Mouse (Mus musculus): ENCODE measurements around the gene Zfp64.
A peak's percentile ranks its signal among the peaks of the same experiment; 100 is the strongest.

Gene Zfp64

DNA sequence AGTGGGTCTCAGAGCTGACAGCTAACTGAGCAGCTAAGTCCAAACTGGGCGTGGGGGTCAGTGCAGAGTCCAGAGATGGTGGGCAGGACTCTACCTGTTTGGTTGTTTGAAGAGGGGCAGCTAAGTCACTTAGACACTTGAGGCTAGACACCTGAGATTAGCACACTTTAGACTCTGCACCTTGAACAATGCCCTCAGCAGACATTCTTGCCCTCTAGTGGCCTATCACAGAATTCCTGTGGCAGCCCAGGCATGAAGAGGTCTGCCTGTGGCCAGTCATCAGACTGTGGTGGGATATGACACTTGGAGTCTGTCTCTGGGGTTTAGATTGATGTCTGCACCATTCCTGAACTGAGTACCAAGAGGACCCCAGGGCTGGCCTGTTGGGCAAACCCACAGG, 7.7 kb downstream of the Zfp64 start:
- no peak for DNase-seq

DNA sequence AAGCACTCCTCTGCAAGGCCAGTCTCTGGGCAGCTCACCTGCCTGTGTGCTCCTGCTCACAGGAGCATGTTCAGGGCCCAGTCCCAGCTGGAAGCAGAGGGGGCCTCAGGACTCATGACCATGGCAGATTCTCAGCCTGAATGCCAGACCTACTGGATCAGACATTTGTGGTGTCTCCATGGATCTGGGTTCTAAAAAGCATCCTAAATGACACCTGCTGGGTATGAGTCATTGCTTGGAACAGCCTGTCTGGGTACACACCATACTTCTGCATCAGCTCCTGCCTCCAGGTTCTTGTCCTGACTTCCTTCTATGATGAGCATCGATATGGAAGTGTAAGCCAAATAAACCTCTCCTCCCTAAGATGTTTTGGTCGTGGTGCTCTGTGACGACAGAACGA, 11.4 kb downstream of the Zfp64 start:
- no peak for DNase-seq

DNA sequence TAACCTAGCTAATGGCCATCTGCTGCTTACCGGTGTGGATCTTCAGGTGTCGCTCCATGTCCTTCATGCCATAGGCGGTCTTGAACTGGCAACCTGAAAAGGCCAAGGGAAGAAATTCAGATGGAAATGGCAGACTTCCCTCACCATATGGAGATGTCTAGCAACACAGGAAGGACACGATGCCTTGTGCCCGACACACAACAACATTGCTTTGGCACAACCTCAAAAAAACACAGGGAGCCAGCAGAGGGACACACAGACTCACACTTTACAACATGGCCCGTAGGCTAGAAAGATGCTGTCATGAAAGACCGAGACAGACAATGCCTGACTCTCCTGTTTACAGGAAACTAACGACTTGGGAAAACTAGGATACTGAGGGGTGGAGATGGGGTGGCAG, 15.4 kb downstream of the Zfp64 start:
- DNase-seq: no peak

DNA sequence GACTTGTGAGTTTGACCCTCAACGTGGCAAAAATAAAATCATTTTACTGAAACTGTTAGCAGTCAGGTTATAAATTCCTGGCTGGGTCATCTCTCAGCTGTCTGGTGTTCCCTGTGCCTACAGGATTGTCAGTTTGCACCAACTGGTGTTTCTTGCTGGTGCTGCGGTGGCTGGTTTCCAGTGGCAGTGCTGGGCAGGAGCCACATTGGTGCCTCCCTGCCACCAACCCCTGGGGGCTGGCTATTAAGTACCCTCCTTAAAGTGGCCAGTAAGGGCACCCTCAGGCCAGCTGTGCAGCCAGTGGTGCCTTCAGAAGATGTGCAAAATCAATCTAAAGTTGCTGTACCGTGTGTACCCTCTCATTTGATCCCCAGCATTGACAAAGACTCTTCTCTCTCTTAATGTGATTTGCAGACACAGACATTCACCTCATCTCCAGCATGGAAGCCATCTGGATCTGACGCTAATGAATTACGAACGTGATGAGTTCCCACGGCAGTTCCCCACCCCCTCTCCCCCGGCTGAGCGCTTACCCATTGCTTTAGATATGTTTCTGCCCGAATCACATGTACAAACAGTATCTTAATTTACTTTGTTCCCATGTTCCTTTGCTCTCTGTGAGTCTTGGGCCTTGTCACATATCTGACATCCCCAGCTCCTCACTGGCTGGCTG, 16.0 kb downstream of the Zfp64 start:
- no peak for DNase-seq

- DNase-seq: no peak
Observed at GRCm38 (mm10) chr2:168936896-168937295, 18.5 kb downstream of the Zfp64 start.

DNA sequence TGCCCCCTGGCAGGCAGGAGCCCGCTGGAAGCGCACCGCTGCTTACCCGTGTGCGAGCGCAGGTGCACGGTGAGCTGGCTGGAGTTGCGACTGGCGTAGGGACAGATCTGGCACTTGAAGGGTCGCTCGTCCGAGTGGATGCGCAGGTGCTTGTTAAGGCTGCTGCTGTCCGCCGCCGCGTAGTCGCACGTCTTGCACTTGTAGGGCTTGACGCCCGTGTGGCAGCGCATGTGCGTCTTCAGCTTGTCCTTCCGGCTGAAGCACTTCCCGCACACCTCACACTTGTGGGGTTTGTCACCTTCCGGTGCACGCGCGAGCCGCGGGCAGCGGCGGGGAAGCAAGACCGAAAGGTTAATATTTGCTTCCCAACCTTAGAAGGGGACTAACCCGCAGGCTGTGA, 20.2 kb downstream of the Zfp64 start:
- no peak for DNase-seq

DNA sequence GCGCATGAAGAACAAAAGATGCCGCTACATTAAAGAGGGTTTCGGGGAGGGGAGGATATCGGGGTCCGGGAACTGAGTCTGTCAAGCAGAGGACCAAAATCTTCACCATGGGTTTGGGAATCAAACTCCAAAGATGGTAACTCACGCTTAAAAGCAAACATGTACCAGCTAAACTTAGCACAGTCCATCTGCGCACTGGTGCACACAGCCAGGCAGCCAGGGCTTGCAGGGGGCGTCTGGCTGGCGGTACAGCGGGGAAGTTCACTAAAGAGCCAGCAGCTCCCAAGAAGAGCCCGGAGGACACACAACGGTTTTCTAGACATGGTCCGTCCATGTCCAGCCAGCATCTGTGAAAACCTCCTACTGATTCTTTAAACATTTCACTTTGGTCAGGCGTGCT, 23.7 kb downstream of the Zfp64 start:
- peak; percentile 42 for DNase-seq

DNA sequence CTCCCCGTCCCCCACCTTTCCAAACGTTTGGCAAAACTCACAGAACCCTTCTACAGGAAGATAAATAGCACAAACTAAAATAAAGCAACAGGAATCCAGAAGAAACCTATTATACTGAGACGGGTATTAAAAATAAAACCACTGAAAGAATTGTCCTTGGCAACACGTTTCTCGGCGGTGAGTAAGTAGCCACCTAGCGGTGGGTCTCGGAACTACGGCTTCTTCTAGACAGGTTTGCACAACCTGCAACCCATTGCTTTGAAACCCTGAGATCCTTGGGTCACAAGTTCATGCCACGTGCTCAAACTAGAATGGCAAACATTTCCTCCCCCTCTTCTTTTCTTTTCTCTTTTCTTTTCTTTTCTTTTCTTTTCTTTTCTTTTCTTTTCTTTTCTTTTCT, 25.7 kb downstream of the Zfp64 start:
- peak; percentile 62 for DNase-seq

- no peak for DNase-seq
Observed at GRCm38 (mm10) chr2:168927401-168927800, 28.0 kb downstream of the Zfp64 start.

- peak; percentile 79 for DNase-seq
Observed at GRCm38 (mm10) chr2:168926257-168926810, 29.1 kb downstream of the Zfp64 start.

DNA sequence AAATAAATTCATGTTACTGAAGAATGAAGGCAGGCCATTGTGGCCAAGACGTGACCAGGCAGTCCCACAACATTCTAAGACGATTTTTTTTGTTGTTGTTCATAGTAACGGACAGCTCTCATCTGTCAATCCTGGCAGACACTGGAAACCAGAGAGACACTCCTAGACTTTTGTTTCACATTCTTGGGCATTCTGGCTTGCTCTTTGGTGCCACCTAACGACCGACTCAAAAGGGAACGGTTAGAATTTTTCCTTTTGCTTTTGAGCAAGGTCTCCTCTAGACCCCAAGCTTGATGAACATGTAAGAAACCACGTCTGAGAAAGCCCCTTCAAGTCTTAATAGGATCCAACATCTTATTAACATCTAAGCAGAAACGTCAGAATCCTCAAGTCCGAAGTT, 31.7 kb downstream of the Zfp64 start:
- no peak for DNase-seq

GRCm38 (mm10) chr2:168922466-168922865, 32.9 kb downstream of the Zfp64 start:
- DNase-seq: no peak

- no peak for DNase-seq
Observed at GRCm38 (mm10) chr2:168920007-168920406, 35.4 kb downstream of the Zfp64 start.

- DNase-seq: no peak
Observed at GRCm38 (mm10) chr2:168912901-168913721, 42.3 kb downstream of the Zfp64 start.

GRCm38 (mm10) chr2:168912051-168912891, 43.1 kb downstream of the Zfp64 start:
- no peak for DNase-seq

- no peak for DNase-seq
Observed at GRCm38 (mm10) chr2:168911527-168911926, 43.9 kb downstream of the Zfp64 start.

DNA sequence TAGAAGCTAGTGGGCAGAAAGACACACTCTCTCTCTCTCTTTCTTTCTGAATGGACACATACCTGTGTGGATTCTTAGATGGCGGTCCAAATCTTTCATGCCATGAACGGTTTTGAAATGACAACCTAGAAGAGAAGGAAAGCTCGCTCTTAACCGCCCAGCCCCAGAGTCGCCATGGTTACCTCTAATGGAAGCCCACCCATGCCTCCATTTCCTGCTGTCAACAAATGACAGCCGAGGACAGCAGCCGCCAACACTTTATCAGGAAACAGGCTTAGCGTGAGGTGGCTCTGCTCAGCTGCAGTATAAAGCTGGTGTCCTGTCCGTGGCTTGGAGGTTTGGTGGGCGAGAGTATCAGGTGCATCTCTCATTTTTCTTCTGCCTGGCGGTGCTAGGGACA, 49.4 kb downstream of the Zfp64 start:
- DNase-seq: no peak

DNA sequence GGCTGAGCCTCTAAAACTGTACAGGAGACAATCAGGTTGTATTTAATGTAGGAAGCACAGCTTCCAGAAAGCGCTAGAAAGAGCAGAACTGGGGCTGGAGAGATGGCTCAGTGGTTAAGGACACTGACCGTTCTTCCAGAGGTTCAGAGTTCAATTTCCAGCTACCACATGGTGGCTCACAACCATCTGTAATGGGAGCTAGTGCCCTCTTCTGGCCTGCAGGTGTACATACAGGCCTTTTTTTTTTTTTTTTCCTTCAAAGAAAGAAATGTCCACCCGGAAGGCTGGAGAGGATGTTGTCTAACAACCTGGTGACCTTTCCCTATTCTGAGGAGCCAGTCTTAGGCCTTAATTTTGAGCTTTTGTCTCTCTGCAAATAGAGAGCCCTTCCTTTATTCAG, 50.5 kb downstream of the Zfp64 start:
- no peak for DNase-seq

DNA sequence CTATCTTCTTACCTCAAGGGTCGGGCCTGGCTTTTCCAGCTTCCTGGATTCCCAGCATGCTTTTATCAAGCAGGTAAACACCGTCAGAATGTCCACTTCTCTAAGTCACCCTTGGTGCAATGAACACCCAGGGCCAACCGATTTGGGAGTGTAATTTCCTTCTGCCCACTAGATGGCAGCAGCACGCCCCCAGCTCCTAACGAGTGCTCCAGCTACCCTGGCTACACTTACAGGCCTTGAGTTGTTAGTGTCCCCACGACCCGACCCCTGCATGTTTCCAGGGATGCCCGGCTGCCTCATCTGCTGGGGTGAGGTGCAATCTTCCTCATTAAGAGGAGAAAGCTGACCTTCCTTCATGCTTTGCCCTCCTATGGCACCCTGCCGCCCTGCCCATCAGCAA, 51.2 kb downstream of the Zfp64 start:
- DNase-seq: no peak

GRCm38 (mm10) chr2:168902634-168903033, 52.8 kb downstream of the Zfp64 start:
- no peak for DNase-seq

GRCm38 (mm10) chr2:168897906-168898305, 57.5 kb downstream of the Zfp64 start:
- no peak for DNase-seq

DNA sequence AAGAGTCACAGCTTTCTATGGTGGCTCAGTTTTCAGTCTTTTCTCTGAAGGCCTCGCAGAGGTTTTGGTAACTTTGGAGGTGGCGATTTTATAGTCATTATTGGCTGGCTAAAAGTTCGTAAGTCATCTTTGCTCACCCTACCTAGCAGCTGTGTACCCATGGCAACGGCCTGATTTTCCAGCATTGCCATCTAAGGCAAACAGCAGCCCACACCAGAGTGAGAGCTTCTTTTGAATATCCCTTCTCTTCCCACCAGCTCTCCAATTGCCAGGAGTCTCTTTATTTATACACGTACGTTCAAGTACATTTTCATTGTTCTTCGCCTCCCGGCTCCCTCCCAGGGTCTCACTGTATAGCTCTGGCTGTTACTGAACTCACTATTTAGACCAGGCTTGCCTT, 59.9 kb downstream of the Zfp64 start:
- DNase-seq: no peak

- no peak for DNase-seq
Observed at GRCm38 (mm10) chr2:168894738-168895137, 60.6 kb downstream of the Zfp64 start.

Data from layer of hippocampus, adult 9-11 months (tissue).